Mouse (Mus musculus): ENCODE measurements around the gene Sap30bp.
A peak's percentile ranks its signal among the peaks of the same experiment; 100 is the strongest.

Sap30bp gene

GRCm38 (mm10) chr11:115933108-115933746, at the start of gene Sap30bp, which contains the start of gene Recql5:
Sap30bp (plus strand) TSS chr11:115933282.
Recql5 (minus strand) TSS chr11:115933477.
- peak; percentile 98 for DNase-seq

- no peak for DNase-seq
Measured at GRCm38 (mm10) chr11:115884361-115884760, 48.7 kb upstream of the Sap30bp start.

- DNase-seq = no peak
Measured at GRCm38 (mm10) chr11:115885281-115885680, 47.8 kb upstream of the Sap30bp start.

- DNase-seq = no peak
Measured at GRCm38 (mm10) chr11:115886446-115886845, 46.6 kb upstream of the Sap30bp start.

GRCm38 (mm10) chr11:115888020-115888419, 45.1 kb upstream of the Sap30bp start:
- no peak for DNase-seq

GRCm38 (mm10) chr11:115889159-115889558, 43.9 kb upstream of the Sap30bp start:
- no peak for DNase-seq

GRCm38 (mm10) chr11:115892213-115892612, 40.9 kb upstream of the Sap30bp start:
- no peak for DNase-seq

- no peak for DNase-seq
Measured at GRCm38 (mm10) chr11:115893071-115893470, 40.0 kb upstream of the Sap30bp start.

GRCm38 (mm10) chr11:115894755-115895520, 38.1 kb upstream of the Sap30bp start:
- peak; percentile 36 to 41 for DNase-seq

GRCm38 (mm10) chr11:115898446-115898845, 34.6 kb upstream of the Sap30bp start:
- DNase-seq = no peak

GRCm38 (mm10) chr11:115898886-115899285, 34.2 kb upstream of the Sap30bp start:
- peak; percentile 80 to 84 for DNase-seq

- no peak for DNase-seq
Measured at GRCm38 (mm10) chr11:115899486-115900266, 33.4 kb upstream of the Sap30bp start, which contains the start of gene Smim5. Smim5 (plus strand) TSS chr11:115899966.

GRCm38 (mm10) chr11:115900561-115901337, 32.3 kb upstream of the Sap30bp start:
- DNase-seq = no peak

- DNase-seq = no peak
Measured at GRCm38 (mm10) chr11:115901338-115902161, 31.5 kb upstream of the Sap30bp start.

GRCm38 (mm10) chr11:115902177-115902576, 30.9 kb upstream of the Sap30bp start:
- no peak for DNase-seq

GRCm38 (mm10) chr11:115902831-115903230, 30.3 kb upstream of the Sap30bp start:
- DNase-seq = no peak

GRCm38 (mm10) chr11:115903384-115904230, 29.5 kb upstream of the Sap30bp start:
- DNase-seq = no peak

- DNase-seq = no peak
Measured at GRCm38 (mm10) chr11:115904231-115904955, 28.7 kb upstream of the Sap30bp start.

GRCm38 (mm10) chr11:115904956-115905790, 27.9 kb upstream of the Sap30bp start:
- no peak for DNase-seq

Measured in cerebellum, adult 18-20 months (tissue).